Mouse (Mus musculus) myocyte (in vitro differentiated cells): ENCODE results near the gene Fat2.

Source experiments
- MAX ChIP-seq: IDR thresholded peaks from one replicate; pipeline ENCODE4 v1.6.1; 2011; ENCODE audit warnings: low read depth, mild to moderate bottlenecking, control low read depth
- MYOD1 ChIP-seq, 3 experiments: IDR thresholded peaks; one replicate each; pipeline ENCODE4 v1.6.1; 2011; ENCODE audit warnings: control low read depth in 2 of 3, low read depth in 2 of 3, mild to moderate bottlenecking in 2 of 3, moderate library complexity in 1 of 3; ENCODE audit not compliant: insufficient read length in 2 of 3, control insufficient read depth in 1 of 3
- POLR2A ChIP-seq: IDR thresholded peaks from one replicate; pipeline ENCODE4 v1.6.1; 2011; ENCODE audit warnings: low read depth, mild to moderate bottlenecking, control low read depth, moderate library complexity; ENCODE audit not compliant: insufficient read length
- TCF12 ChIP-seq: IDR thresholded peaks from one replicate; pipeline ENCODE4 v1.6.1; 2011; ENCODE audit warnings: mild to moderate bottlenecking, control low read depth; ENCODE audit not compliant: poor library complexity, insufficient read depth, severe bottlenecking
- TCF3 ChIP-seq: IDR thresholded peaks from one replicate; pipeline ENCODE4 v1.6.1; 2011; ENCODE audit warnings: low read depth, control low read depth; ENCODE audit not compliant: insufficient read length
- USF1 ChIP-seq: IDR thresholded peaks from one replicate; pipeline ENCODE4 v1.6.1; 2011; ENCODE audit warnings: low read depth, mild to moderate bottlenecking, control low read depth, moderate library complexity

DNA sequence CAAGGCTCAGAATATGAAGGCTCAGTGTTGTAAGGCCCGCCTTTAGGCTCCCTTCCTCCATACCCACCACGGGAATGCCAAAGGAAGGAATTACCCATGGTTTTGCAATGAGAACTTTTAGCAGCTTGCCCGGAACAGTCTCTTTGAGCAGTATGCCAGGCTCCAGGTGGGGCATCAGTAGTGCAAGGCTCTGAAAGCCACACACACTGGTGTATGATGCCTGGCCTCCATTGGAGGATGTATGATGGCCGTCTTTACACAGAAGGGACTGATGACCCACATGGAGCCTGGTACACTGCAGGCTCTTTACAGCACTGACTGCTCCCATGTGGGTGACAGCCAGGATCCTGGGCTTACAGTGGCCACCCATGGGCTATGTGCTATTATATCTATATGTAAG is 75.3 kb downstream of the Fat2 start:
- TF ChIP-seq POLR2A (no peak), TCF12 (no peak), USF1 (no peak), MYOD1 (IDR thresholded peaks at IDR 0.05; ENCODE audit: control insufficient read depth in 1 of 3, insufficient read length in 2 of 3, low read depth in 2 of 3) (no peak), MAX (no peak), TCF3 (no peak)
